Mouse (Mus musculus): ENCODE results near the gene Trrap. TPM values are rescaled to one million over a fixed set of nuclear protein-coding genes. Genes with fewer than 3 reads are reported as not detected.

The Trrap gene
- polyA plus RNA-seq, 1 experiment from 2014 or later: 96.8 TPM

Small RNA genes within 50 kb of the gene (microRNA-seq; reads per million reads assigned to microRNA genes)
- gene Mir7039: not detected

Other genes starting within 250 kb of the Trrap start
- gene Nptx2, start 221.8 kb upstream of the Trrap start, polyA plus RNA-seq (2014; fragmentation: Nextera tagmentation; extraction: Ambion mirVana): 2.8 TPM in 2 replicates
- 18.4 and 19.6 TPM in 2 replicates for gene Tmem130, start 5.9 kb upstream of the Trrap start, polyA plus RNA-seq (2014; fragmentation: Nextera tagmentation; extraction: Ambion mirVana)
- 19.6 and 21.3 TPM in 2 replicates for gene Smurf1, start 198.1 kb downstream of the Trrap start, polyA plus RNA-seq (2014; fragmentation: Nextera tagmentation; extraction: Ambion mirVana)